Mouse (Mus musculus) limb, embryonic 11.5 days (tissue): ENCODE measurements at regions not wholly inside any gene's neighbourhood (a gene's known extent, or its start where the extent isn't known, plus 50 kb on each side); places are given as distances from the start of the nearest gene placed in this dataset.

ENCODE experiments used
- ATAC-seq: fragments of 200-750 bp; cut with Nextera tagmentation; 2 replicates; pipeline ENCODE4 v1.8.0; 2017; ENCODE audit warnings: low read depth; ENCODE audit not compliant: insufficient number of reproducible peaks, low FRiP score, low TSS enrichment
- DNase-seq: peaks from one replicate; pipeline ENCODE4 v3.0.0-alpha.2; 2015; ENCODE audit warnings: low spot score
- H3K27ac ChIP-seq: fragments of 300-500 bp; sonication (generic); replicated peaks from 2 replicates; pipeline ENCODE4 v1.5.1; 2014; ENCODE audit warnings: low read depth, mild to moderate bottlenecking, low read length
- H3K27me3 ChIP-seq: fragments of 300-500 bp; sonication (generic); 2 replicates; pipeline ENCODE4 v1.6.1; 2014; ENCODE audit warnings: mild to moderate bottlenecking, low read length, mixed read lengths; ENCODE audit not compliant: control insufficient read depth, insufficient read depth
- H3K36me3 ChIP-seq: fragments of 300-500 bp; sonication (generic); 2 replicates; pipeline ENCODE4 v1.6.1; 2014; ENCODE audit warnings: mild to moderate bottlenecking, low read length, moderate library complexity, mixed read lengths; ENCODE audit not compliant: control insufficient read depth, insufficient read depth
- H3K4me1 ChIP-seq: fragments of 300-500 bp; sonication (generic); 2 replicates; pipeline ENCODE4 v1.6.1; 2014; ENCODE audit warnings: low read length, mixed read lengths; ENCODE audit not compliant: control insufficient read depth, insufficient read depth
- H3K4me2 ChIP-seq: fragments of 300-500 bp; sonication (generic); 2 replicates; pipeline ENCODE4 v1.6.1; 2014; ENCODE audit warnings: low read depth, mild to moderate bottlenecking, moderate library complexity; ENCODE audit not compliant: severe bottlenecking
- H3K4me3 ChIP-seq: fragments of 300-500 bp; sonication (generic); 2 replicates; pipeline ENCODE4 v1.5.1; 2014; ENCODE audit warnings: low read depth, low read length
- H3K9ac ChIP-seq: fragments of 300-500 bp; sonication (generic); 2 replicates; pipeline ENCODE4 v1.6.1; 2014; ENCODE audit warnings: mild to moderate bottlenecking, low read length
- H3K9me3 ChIP-seq: fragments of 300-500 bp; sonication (generic); 2 replicates; pipeline ENCODE4 v1.6.1; 2016; ENCODE audit warnings: low read length; ENCODE audit not compliant: control insufficient read depth
- WGBS: fragments of 180-500 bp; shearing (Covaris S2); extraction: QIAGEN DNeasy Blood & Tissue Kit; methylation state at CpG from one replicate; pipeline ENCODE4 v1.1.7; 2014; 5-methylcytosine and 5-hydroxymethylcytosine counted together

GRCm38 (mm10) chr3:35392657-35393056 is 361.2 kb upstream of the Atp11b start:
- no peak overlapping the region for H3K4me2 ChIP-seq
- no peak overlapping the region for H3K27ac ChIP-seq
- H3K27me3 ChIP-seq: no peaks in the 10 kb centered on the region
- no peak overlapping the region for H3K4me3 ChIP-seq
- H3K9ac ChIP-seq: no peak overlapping the region
- ATAC-seq (no peak), DNase-seq (no peak)
- H3K9me3 ChIP-seq: no peaks in the 10 kb centered on the region
- no peaks in the 10 kb centered on the region for H3K36me3 ChIP-seq
- 77% methylated on average over 2 of the region's 2 CpGs for WGBS
- no peaks in the 10 kb centered on the region for H3K4me1 ChIP-seq

DNA sequence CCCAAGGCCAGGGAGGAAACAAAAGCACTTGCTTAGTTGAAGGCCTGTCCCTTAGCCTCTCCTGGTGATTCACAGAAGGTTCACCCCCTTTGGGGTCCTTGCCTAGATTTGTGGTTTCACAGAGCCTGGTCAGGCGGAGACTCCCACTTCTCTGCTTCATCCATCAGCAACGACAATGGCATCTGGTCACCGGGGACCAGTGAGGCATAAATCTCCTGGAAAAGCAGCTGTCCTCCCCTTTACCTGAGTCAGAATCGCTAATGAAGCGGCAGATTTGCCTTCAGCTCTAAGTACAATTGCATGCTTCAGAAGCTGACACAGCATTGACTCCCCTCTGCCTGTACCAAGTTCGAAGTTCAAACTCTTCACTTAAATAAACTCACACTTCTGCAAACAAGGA is 353.7 kb upstream of the Atp11b start:
- no peak overlapping the region for H3K9ac ChIP-seq
- H3K27me3 ChIP-seq: no peaks in the 10 kb centered on the region
- DNase-seq: no peak
- H3K27ac ChIP-seq: no peak overlapping the region
- no peak for ATAC-seq
- H3K9me3 ChIP-seq: no peaks in the 10 kb centered on the region
- no peak overlapping the region for H3K4me2 ChIP-seq
- H3K4me3 ChIP-seq: no peak overlapping the region
- H3K4me1 ChIP-seq: peaks cover 3% of the 10 kb centered on the region; the same call in 1 of the 2 replicates
- 41% methylated on average over 6 of the region's 6 CpGs for WGBS
- no peaks in the 10 kb centered on the region for H3K36me3 ChIP-seq

GRCm38 (mm10) chr3:35402666-35403065 is 351.2 kb upstream of the Atp11b start:
- 88% methylated on average over 10 of the region's 10 CpGs for WGBS
- Histone ChIP-seq H3K9ac (no peak overlapping the region), H3K36me3 (no peaks in the 10 kb centered on the region), H3K9me3 (no peaks in the 10 kb centered on the region), H3K4me2 (no peak overlapping the region), H3K4me3 (no peak overlapping the region), H3K4me1 (peaks cover 3% of the 10 kb centered on the region; the same call in 1 of the 2 replicates), H3K27me3 (no peaks in the 10 kb centered on the region), H3K27ac (no peak overlapping the region)
- DNase-seq: no peak
- no peak for ATAC-seq

GRCm38 (mm10) chr3:35403952-35404351 is 350.0 kb upstream of the Atp11b start:
- H3K4me2 ChIP-seq: no peak overlapping the region
- DNase-seq: no peak
- H3K4me1 ChIP-seq: peaks cover 3% of the 10 kb centered on the region; the same call in 1 of the 2 replicates

DNA sequence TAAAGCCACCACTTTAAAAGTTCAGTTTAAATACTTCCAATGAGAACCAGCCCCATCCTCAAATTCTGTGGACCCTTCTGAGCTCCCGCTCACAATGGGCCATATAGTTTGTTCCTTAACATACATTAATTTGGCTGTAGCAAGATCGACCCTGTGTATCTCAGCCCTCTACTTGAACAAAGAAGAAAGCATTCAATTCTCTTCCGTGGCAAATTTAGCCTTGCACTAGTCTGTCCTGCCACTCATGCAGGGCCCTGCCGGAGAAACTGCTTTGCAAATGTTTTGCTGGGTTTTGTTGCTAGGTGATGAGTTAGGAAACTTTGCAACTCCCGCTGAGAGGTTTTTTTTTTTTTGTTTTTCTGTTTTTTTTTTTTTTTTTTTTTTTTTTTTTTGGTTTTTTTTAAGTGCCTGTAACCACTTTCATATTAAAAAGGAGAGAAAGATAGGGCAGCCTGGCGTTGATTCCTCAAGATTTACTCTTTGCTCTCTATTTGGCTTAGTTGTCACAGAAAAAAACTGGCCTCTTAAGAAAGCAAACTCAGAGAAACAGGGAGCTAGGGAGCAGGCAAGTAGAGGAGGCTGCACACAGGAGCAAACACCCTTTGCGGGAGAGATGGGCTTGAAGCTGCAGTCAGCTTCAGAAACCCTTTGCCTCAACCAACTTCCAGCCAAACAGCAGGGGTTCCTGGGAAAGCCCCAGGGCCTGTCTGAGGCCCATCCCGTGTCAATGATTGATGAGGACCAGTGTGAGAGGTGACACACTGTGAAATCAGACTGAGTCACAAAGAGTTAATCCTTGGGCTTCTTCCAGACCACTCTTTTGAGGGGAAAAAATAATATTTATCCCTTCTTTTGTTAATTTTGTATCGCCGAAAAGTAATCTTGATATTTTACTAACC is 349.2 kb upstream of the Atp11b start:
- Histone ChIP-seq H3K27me3 (no peaks in the 10 kb centered on the region), H3K27ac (no peak overlapping the region), H3K36me3 (no peaks in the 10 kb centered on the region), H3K9ac (no peak overlapping the region), H3K4me3 (no peak overlapping the region), H3K9me3 (no peaks in the 10 kb centered on the region), H3K4me1 (peaks cover 3% of the 10 kb centered on the region; the same call in 1 of the 2 replicates), H3K4me2 (peak overlapping the region; percentile 10; the same call in 1 of the 2 replicates)
- no peak for ATAC-seq
- peak; percentile 47 for DNase-seq
- 18% methylated on average over 10 of the region's 10 CpGs for WGBS

More at GRCm38 (mm10) chr3:35403952-35404351, 350.0 kb upstream of the Atp11b start:
- H3K4me3 ChIP-seq: no peak overlapping the region
- ATAC-seq: no peak
- no peaks in the 10 kb centered on the region for H3K9me3 ChIP-seq
- no peaks in the 10 kb centered on the region for H3K27me3 ChIP-seq
- 89% methylated on average over 5 of the region's 5 CpGs for WGBS
- H3K9ac ChIP-seq: no peak overlapping the region
- H3K27ac ChIP-seq: no peak overlapping the region
- no peaks in the 10 kb centered on the region for H3K36me3 ChIP-seq

DNA sequence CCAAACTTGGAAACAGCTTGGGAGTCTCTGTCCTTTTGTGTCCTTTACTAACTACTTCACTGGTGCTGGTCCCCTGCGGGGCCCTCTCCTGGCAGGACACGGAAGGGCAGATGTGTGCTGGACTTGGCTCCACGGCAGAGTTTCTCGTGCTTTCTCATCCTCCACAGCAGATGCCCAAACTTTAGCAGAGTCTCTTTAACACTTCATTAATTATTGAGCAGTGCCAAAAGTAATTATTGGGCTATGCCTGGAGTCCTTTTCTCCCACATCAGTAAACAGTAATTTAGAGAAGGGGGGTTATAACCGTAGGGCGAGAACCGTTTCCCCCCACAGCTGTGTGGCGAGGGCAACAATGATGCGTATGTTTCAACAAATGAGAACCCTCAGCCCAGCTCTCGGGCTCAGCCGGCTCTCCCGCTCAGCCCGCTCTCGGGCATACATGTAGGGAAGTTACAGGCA is 348.3 kb upstream of the Atp11b start:
- Histone ChIP-seq H3K4me2 (peak overlapping the region; percentile 12; the same call in 1 of the 2 replicates), H3K27me3 (no peaks in the 10 kb centered on the region), H3K4me3 (no peak overlapping the region), H3K36me3 (no peaks in the 10 kb centered on the region), H3K9me3 (no peaks in the 10 kb centered on the region), H3K27ac (no peak overlapping the region), H3K9ac (no peak overlapping the region), H3K4me1 (peaks cover 3% of the 10 kb centered on the region; the same call in 1 of the 2 replicates)
- WGBS: 39% methylated on average over 14 of the region's 14 CpGs
- DNase-seq (peak; percentile 69), ATAC-seq (peak; percentile 54; the same call in 1 of the 2 replicates)

GRCm38 (mm10) chr3:35437687-35438086 is 316.2 kb upstream of the Atp11b start:
- Histone ChIP-seq H3K4me1 (no peaks in the 10 kb centered on the region), H3K4me2 (no peak overlapping the region), H3K9ac (no peak overlapping the region), H3K36me3 (no peaks in the 10 kb centered on the region), H3K9me3 (no peaks in the 10 kb centered on the region), H3K27ac (no peak overlapping the region), H3K4me3 (no peak overlapping the region), H3K27me3 (no peaks in the 10 kb centered on the region)
- WGBS: 98% methylated on average over 1 of the region's 1 CpGs
- DNase-seq (no peak), ATAC-seq (no peak)

- H3K9me3 ChIP-seq: no peaks in the 10 kb centered on the region
- H3K4me3 ChIP-seq: no peak overlapping the region
- H3K4me1 ChIP-seq: 0 out of 2 replicates have a peak, but pooled peaks cover 3% of the 10 kb centered on the region
- 63% methylated on average over 4 of the region's 4 CpGs for WGBS
- DNase-seq (no peak), ATAC-seq (no peak)
- H3K36me3 ChIP-seq: no peaks in the 10 kb centered on the region
- no peak overlapping the region for H3K9ac ChIP-seq
- H3K27me3 ChIP-seq: no peaks in the 10 kb centered on the region
- H3K4me2 ChIP-seq: no peak overlapping the region
- H3K27ac ChIP-seq: no peak overlapping the region
Measured at GRCm38 (mm10) chr3:35462858-35463257, 291.0 kb upstream of the Atp11b start.
